Mouse (Mus musculus) Muller cell, postnatal 12 days (primary cell): ENCODE data around the gene Ext2.

Source experiments
- DNase-seq: peaks from one replicate; pipeline ENCODE4 v3.0.0-alpha.2; 2015; ENCODE audit errors: inconsistent ontology term

The Ext2 gene

GRCm38 (mm10) chr2:93822045-93822749 lies at the start of gene Ext2:
Ext2 (minus strand) TSS chr2:93822568.
- peak; percentile 85 for DNase-seq

DNA sequence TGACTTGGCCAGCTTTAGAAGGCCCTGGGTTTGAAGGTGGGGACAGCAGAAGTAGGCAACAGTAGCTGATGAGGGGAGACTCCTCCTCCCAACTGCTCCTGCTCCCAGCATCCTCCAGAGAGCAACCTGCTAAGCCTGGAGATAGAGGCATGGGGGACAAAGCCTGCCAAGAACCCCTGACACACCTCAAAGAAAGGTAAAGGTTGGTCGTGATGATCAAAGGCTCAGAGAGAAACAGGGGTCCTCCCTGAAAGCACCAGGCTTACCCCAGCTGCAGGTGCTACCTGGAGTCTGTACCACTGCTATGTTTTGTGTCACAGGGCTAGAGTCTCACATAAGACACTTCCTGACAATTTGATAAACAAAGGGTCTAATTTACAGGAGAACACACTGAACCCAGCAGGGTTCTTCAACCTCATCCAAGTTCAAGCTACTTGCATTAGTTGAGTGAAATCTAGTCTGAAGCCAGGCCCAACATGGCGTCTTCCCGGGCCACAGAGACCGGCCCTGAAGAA lies 49.1 kb upstream of the Ext2 start:
- no peak for DNase-seq

- peak; percentile 53 for DNase-seq
Measured at GRCm38 (mm10) chr2:93870842-93871241, 48.5 kb upstream of the Ext2 start.

DNA sequence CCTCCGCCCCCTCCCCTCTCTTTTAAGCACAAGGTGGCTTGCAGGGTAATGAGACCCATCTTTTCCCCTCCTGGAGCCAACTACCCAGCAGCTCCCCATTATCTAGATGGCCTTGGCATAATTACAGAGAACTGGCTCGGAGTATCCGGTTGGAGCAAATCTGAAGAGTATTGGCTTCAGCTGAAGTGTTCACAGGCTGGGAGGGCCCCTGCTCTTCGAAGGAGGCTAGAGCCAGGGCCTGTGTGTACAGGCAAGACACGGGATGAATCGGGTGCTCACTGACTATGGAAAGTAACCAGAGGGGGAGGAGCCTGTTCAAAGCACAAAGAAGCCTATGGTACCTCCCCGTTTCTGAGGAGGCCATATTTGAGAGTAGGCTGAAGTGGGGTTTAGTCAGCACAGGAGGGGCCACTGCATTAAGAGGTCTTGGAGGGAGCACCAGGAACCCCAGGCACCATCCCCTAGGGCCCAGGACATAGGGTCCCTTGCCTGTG lies 46.8 kb upstream of the Ext2 start, which contains the start of gene Accsl:
TSS of gene Accsl (minus strand) at position 51 of the 494 bp plus-strand sequence.
- no peak for DNase-seq

DNA sequence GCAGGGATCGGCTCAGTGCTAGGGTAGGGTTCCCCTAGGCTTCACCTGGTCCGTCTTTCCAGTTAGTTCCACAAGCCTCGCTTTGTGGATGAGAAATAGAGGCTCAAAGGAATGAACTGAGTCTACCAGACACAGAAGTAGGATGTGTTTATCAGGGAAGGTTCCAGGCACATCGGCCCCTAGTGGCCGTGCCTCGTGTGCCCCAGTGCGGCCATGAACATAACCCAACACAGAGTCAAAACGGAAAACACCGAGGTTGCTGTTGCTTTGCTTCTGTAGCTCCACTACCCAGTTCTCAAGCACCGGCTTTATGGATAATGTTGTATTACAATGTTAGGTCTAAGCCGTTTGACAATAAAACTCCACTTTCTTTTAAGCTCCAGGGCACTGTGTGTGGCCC lies 46.2 kb upstream of the Ext2 start:
- no peak for DNase-seq

GRCm38 (mm10) chr2:93863229-93863628 lies 40.9 kb upstream of the Ext2 start:
- no peak for DNase-seq

DNA sequence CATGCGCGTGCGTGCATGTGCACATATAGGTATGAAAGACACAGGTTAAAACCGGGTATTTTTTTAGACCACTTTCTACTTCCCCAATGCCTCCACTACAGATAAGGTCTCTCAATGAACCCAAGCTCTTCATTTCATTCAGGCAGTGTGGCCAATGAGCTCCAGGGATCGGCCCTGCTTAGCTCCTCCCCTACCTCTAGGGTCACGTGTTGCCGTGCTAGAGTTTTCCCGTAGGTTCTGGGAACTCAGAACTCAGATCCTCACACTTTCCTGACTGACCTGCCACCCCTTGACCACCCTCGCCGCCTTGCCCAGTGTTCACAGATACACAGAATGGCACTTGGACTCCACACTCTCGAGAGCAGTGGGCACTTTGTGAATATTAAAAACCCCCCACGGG lies 36.5 kb upstream of the Ext2 start:
- DNase-seq, result no peak

- no peak for DNase-seq
Measured at GRCm38 (mm10) chr2:93851303-93851702, 28.9 kb upstream of the Ext2 start.

GRCm38 (mm10) chr2:93850317-93850944 lies 28.1 kb upstream of the Ext2 start:
- no peak for DNase-seq

GRCm38 (mm10) chr2:93849505-93850089 lies 27.2 kb upstream of the Ext2 start, which contains the start of gene Accs:
Accs (minus strand) TSS chr2:93849943.
- peak; percentile 89 for DNase-seq

DNA sequence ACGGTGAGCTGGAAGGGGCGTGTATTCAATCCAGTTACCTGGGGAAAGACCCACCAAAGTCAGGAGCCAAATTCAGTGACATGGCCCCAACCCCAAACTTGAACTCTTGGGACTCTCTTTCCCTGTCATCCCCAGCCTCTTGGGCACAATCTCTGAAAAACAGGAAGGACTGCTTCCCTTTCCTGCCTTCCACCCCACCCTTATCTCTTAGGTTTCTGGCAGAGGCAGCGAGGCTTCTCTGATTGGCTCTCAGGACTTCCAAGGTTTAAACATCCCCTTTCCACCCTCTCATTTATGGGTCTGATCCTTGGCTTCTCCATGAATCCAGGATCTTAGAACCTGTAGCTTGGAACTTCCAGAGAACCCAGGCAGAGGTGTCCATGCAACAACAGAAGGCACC lies 19.0 kb upstream of the Ext2 start:
- DNase-seq, result no peak

- no peak for DNase-seq
Measured at GRCm38 (mm10) chr2:93840109-93840508, 17.7 kb upstream of the Ext2 start.

GRCm38 (mm10) chr2:93838931-93839330 lies 16.6 kb upstream of the Ext2 start:
- DNase-seq, result no peak

DNA sequence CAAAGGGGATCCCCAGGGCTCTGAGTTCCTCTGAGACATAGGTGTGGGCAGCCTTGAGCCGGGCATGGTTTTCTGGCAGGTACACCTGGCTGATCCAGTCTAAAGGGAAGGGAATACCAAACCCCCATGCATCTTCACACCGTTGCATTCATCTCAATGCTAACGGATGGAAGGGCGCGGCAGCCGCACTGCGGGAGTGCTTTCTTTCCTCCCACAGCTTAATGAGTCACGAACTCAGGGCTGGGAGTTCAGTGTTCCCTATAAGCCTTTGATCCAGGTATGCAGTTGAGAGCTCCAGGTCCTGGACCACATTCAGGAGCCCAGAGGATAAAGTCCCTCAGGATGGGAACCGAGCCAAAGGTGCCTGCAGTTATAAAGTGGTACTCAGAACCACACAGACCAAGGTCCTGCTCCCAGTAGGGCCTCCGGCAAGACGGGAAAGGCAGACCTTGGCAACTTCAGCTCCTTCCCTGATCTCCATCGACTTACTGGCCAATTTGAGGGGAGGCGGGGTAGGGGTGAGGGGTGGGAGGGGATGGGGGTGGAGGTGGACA lies 13.9 kb upstream of the Ext2 start:
- DNase-seq, result no peak

DNA sequence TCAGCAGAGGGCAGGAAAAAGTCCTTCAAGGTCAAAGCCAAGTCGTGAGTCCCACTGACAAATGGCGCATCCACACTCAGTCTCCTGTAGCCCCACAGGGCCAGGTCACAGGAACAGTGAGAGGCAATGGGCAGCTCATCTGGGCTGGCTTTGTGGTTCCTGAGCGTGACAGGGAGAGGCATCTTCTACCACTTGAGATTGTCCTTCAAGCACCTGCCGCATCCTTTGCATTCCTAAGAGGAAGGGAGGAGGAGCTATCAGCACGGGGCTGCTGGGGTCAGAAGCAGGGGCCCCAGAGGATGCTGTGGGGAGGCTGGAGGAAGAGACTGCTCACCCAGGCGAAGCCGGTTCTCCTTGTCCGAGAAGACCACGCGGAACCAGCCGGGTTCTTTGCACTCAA lies 13.2 kb upstream of the Ext2 start:
- DNase-seq, result no peak

DNA sequence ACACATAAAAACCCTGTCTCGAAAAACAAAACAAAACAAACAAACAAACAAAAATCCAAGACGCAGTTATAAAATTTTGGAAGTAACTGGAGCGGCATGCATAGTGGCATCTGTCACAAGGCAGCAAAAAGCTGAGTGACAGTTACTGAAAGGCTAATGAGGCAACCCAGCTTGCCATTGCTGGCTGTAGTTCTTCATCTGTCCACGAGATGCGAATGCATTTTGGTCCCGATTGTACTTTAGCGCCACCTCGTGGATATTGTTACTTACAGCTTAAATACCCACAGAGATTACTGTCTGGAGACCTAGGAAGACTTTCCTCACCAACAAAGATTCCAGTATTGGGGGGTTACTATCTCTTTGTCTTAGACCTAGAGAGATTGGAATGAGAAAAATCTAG lies 1.2 kb upstream of the Ext2 start:
- DNase-seq, result peak; percentile 86

DNA sequence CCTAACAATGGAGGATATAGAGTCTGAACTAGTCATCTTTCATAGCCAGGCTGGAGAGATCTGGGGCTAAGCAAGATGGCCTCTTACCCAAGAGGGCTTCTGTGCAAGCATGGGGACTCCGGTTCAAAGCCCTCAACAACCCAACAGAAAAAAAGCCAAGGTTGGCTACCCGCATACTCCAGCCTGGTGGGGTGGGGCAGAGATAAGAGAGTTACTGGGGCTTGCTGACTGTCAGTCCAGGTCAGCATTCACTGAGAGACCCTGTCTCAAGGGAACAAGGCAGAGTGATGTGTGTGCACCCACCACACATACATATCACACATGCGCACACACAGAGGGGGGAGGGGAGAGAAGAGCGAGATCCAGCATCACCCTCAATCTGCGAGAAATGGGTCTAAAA lies 4.6 kb downstream of the Ext2 start:
- DNase-seq, result no peak

DNA sequence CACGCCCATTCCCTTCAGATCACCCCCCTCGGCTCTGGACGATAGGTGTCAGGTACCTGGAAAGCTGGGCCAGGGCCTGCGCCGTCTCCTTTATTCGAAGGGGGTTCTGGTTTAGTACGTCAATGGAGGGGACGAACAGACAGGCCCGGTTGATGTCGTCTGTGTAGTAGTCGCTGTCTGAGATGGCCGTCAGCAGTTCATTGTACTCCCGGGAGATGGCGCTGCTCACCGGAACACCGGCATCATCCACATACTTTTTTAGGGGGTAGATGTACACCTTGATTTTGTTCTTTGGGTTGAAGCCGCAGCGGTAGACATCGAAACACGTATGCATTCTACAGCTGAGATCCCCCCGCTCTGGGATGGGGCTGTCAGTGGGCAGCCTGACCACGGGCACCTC lies 9.0 kb downstream of the Ext2 start:
- DNase-seq, result no peak

DNA sequence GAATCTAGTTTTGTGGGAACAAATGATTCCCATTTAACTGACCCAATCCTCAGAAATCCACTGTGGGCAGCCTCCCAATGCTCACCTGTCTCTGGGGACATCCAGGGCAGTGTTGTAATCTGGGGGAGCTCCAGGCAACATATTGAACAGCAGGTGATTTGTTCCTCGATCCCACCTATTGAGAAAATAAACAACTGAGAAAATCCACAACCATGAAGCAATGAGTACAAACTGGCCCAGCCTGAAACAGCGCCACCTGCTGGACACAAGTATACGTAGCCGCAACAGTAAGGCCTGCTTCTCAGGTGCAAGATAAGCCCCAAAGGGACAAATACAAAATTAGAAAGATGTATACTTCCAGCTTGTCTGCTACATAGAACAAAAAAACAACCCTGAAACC lies 10.6 kb downstream of the Ext2 start:
- DNase-seq, result no peak

GRCm38 (mm10) chr2:93809931-93810330 lies 12.4 kb downstream of the Ext2 start:
- peak; percentile 22 for DNase-seq

GRCm38 (mm10) chr2:93808071-93808470 lies 14.3 kb downstream of the Ext2 start:
- DNase-seq, result no peak

DNA sequence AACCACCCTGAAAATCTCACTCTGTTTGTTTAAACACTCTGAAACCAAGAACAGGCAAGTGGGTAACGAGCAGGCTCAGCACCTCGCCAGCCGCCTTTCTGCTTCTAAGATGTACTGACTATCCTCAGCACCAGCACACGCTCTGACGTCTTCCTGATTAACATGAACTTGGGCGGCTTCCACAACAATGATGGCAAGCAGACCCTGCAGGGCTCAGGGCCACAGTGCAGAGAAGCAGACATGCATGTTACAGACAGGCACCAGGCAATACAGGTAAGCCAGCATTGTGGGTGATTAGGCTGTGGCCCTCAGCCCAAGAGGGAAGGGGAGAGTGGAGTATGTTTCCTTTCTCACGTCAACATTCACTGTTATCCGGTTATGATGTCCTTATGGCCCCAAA lies 14.9 kb downstream of the Ext2 start:
- DNase-seq, result no peak
